Mouse (Mus musculus): ENCODE measurements around the gene Olfr1307. TPM values are rescaled to one million over a fixed set of nuclear protein-coding genes. Genes with fewer than 3 reads are reported as not detected.

Olfr1307 gene
- polyA plus RNA-seq (2015; fragmentation: Nextera tagmentation; extraction: Ambion mirVana), result not detected in 2 replicates

- Histone ChIP-seq H3K4me2 (no peak within 1 kb of the TSS), H3K9me3 (no peaks in the 10 kb centered on the region), H3K27ac (no peak within 1 kb of the TSS), H3K4me3 (no peak within 1 kb of the TSS), H3K27me3 (no peaks in the 10 kb centered on the region), H3K4me1 (replicated peaks) (no peaks in the 10 kb centered on the region), H3K36me3 (no peaks in the 10 kb centered on the region), H3K9ac (no peak within 1 kb of the TSS)
- no peak for ATAC-seq (ENCODE audit: low FRiP score)
- 80% methylated on average over 1 of the region's 1 CpGs for WGBS
These were observed at the start of gene Olfr1307 for GRCm38 (mm10) chr2:111949340-111949739. Olfr1307 (minus strand) TSS chr2:111949440.

- no peaks in the 10 kb centered on the region for H3K36me3 ChIP-seq
- H3K9me3 ChIP-seq, result no peaks in the 10 kb centered on the region
- no peak within 1 kb of the TSS for H3K4me3 ChIP-seq
- no peaks in the 10 kb centered on the region for H3K4me1 ChIP-seq (replicated peaks)
- WGBS, result 76% methylated on average over 1 of the region's 1 CpGs
- H3K27ac ChIP-seq, result no peak within 1 kb of the TSS
- no peak within 1 kb of the TSS for H3K9ac ChIP-seq
- no peak within 1 kb of the TSS for H3K4me2 ChIP-seq
- ATAC-seq (ENCODE audit: low FRiP score), result no peak
- H3K27me3 ChIP-seq, result no peaks in the 10 kb centered on the region
These were observed 40.9 kb upstream of the Olfr1307 start, which contains the start of gene Olfr1309 for GRCm38 (mm10) chr2:111990181-111990580. Olfr1309 (minus strand) TSS chr2:111990281.

- no peaks in the 10 kb centered on the region for H3K4me1 ChIP-seq (replicated peaks)
These were observed 15.6 kb upstream of the Olfr1307 start, which contains the start of gene Olfr1308 for GRCm38 (mm10) chr2:111964844-111965243. Olfr1308 (minus strand) TSS chr2:111964944.

GRCm38 (mm10) chr2:111916171-111916570 is 33.1 kb downstream of the Olfr1307 start, which contains the start of gene Olfr1306:
Olfr1306 (minus strand) TSS chr2:111916271.
- H3K27ac ChIP-seq, result no peak within 1 kb of the TSS
- WGBS, result 94% methylated on average over 1 of the region's 1 CpGs
- no peak within 1 kb of the TSS for H3K9ac ChIP-seq
- no peaks in the 10 kb centered on the region for H3K9me3 ChIP-seq
- H3K4me3 ChIP-seq, result no peak within 1 kb of the TSS
- no peak for ATAC-seq (ENCODE audit: low FRiP score)
- H3K4me2 ChIP-seq, result no peak within 1 kb of the TSS
- H3K36me3 ChIP-seq, result no peaks in the 10 kb centered on the region
- no peaks in the 10 kb centered on the region for H3K4me1 ChIP-seq (replicated peaks)
- no peaks in the 10 kb centered on the region for H3K27me3 ChIP-seq

More at GRCm38 (mm10) chr2:111964844-111965243, 15.6 kb upstream of the Olfr1307 start, which contains the start of gene Olfr1308:
- no peak within 1 kb of the TSS for H3K27ac ChIP-seq
- no peak within 1 kb of the TSS for H3K4me3 ChIP-seq
- H3K36me3 ChIP-seq, result no peaks in the 10 kb centered on the region
- H3K27me3 ChIP-seq, result no peaks in the 10 kb centered on the region
- WGBS, result 63% methylated on average over 1 of the region's 1 CpGs
- no peak within 1 kb of the TSS for H3K9ac ChIP-seq
- H3K9me3 ChIP-seq, result no peaks in the 10 kb centered on the region
- no peak for ATAC-seq (ENCODE audit: low FRiP score)
- no peak within 1 kb of the TSS for H3K4me2 ChIP-seq

Other genes with a start within 250 kb of the Olfr1307 start
- gene Olfr1301, start 198.4 kb downstream of the Olfr1307 start, polyA plus RNA-seq (2015; fragmentation: Nextera tagmentation; extraction: Ambion mirVana), result not detected in 2 replicates
- gene Olfr1302, start 172.0 kb downstream of the Olfr1307 start, polyA plus RNA-seq (2015; fragmentation: Nextera tagmentation; extraction: Ambion mirVana), result not detected in 2 replicates
- not detected in 2 replicates for gene Olfr1303, start 129.1 kb downstream of the Olfr1307 start, polyA plus RNA-seq (2015; fragmentation: Nextera tagmentation; extraction: Ambion mirVana)
- not detected in 2 replicates for gene Olfr1305, start 72.3 kb downstream of the Olfr1307 start, polyA plus RNA-seq (2015; fragmentation: Nextera tagmentation; extraction: Ambion mirVana)
- not detected in 2 replicates for gene Olfr1306, start 33.2 kb downstream of the Olfr1307 start, polyA plus RNA-seq (2015; fragmentation: Nextera tagmentation; extraction: Ambion mirVana)
- gene Olfr1308, start 15.5 kb upstream of the Olfr1307 start, polyA plus RNA-seq (2015; fragmentation: Nextera tagmentation; extraction: Ambion mirVana), result not detected in 2 replicates
- gene Olfr1309, start 40.8 kb upstream of the Olfr1307 start, polyA plus RNA-seq (2015; fragmentation: Nextera tagmentation; extraction: Ambion mirVana), result not detected in 2 replicates
- not detected in 2 replicates for gene Olfr1310, start 63.3 kb upstream of the Olfr1307 start, polyA plus RNA-seq (2015; fragmentation: Nextera tagmentation; extraction: Ambion mirVana)
- gene Olfr1311, start 75.0 kb upstream of the Olfr1307 start, polyA plus RNA-seq (2015; fragmentation: Nextera tagmentation; extraction: Ambion mirVana), result not detected in 2 replicates
- not detected in 2 replicates for gene Olfr1312, start 100.8 kb upstream of the Olfr1307 start, polyA plus RNA-seq (2015; fragmentation: Nextera tagmentation; extraction: Ambion mirVana)
- gene Olfr1313, start 128.4 kb upstream of the Olfr1307 start, polyA plus RNA-seq (2015; fragmentation: Nextera tagmentation; extraction: Ambion mirVana), result not detected in 2 replicates
- not detected in 2 replicates for gene Olfr1314, start 147.3 kb upstream of the Olfr1307 start, polyA plus RNA-seq (2015; fragmentation: Nextera tagmentation; extraction: Ambion mirVana)
- not detected in 2 replicates for gene Olfr1315-ps1, start 166.0 kb upstream of the Olfr1307 start, polyA plus RNA-seq (2015; fragmentation: Nextera tagmentation; extraction: Ambion mirVana)
- not detected in 2 replicates for gene Olfr1316, start 185.5 kb upstream of the Olfr1307 start, polyA plus RNA-seq (2015; fragmentation: Nextera tagmentation; extraction: Ambion mirVana)
- gene Olfr1317, start 190.9 kb upstream of the Olfr1307 start, polyA plus RNA-seq (2015; fragmentation: Nextera tagmentation; extraction: Ambion mirVana), result not detected in 2 replicates
- not detected in 2 replicates for gene Olfr1318, start 204.8 kb upstream of the Olfr1307 start, polyA plus RNA-seq (2015; fragmentation: Nextera tagmentation; extraction: Ambion mirVana)